Mouse (Mus musculus) hindbrain, embryonic 13.5 days (tissue): ENCODE measurements around the gene Pde4dip. TPM values are rescaled to one million over a fixed set of nuclear protein-coding genes. Genes with fewer than 3 reads are reported as not detected.

Source experiments
- microRNA-seq: library from miRNA; unstranded; fragments of <30 nt; microRNA quantifications from one replicate; pipeline ENCODE4, GENCODE M21; 2016
- polyA plus RNA-seq: library from polyadenylated mRNA; unstranded; fragments of >200 nt; fragmentation: Nextera tagmentation; extraction: Ambion mirVana; gene quantifications from 2 replicates; pipeline ENCODE4 v1.2.1, GENCODE M21; 2015

Gene Pde4dip
- polyA plus RNA-seq, 1 experiment from 2014 or later, result 60.4 TPM

Small RNA genes within 50 kb of the gene (microRNA-seq; reads per million reads assigned to microRNA genes)
- not detected for gene Mir7225

Other genes with a start within 250 kb of the Pde4dip start
- 9.2 and 9.7 TPM in 2 replicates for gene Prkab2, start 230.5 kb downstream of the Pde4dip start, polyA plus RNA-seq
- gene Gm17651, start 214.0 kb downstream of the Pde4dip start, polyA plus RNA-seq, result not detected in 2 replicates
- gene Sec22b, start 12.5 kb upstream of the Pde4dip start, polyA plus RNA-seq, result 103 and 105 TPM in 2 replicates
- 11.1 and 12.0 TPM in 2 replicates for gene Notch2, start 124.8 kb upstream of the Pde4dip start, polyA plus RNA-seq